Mouse (Mus musculus) forelimb bud, embryonic 11.5 days (tissue): ENCODE measurements around the gene BC025920.

Experiments
- DNase-seq: peaks from one replicate; pipeline ENCODE4 v3.0.0-alpha.2; 2012; ENCODE audit warnings: low read depth, low spot score

BC025920 gene

DNA sequence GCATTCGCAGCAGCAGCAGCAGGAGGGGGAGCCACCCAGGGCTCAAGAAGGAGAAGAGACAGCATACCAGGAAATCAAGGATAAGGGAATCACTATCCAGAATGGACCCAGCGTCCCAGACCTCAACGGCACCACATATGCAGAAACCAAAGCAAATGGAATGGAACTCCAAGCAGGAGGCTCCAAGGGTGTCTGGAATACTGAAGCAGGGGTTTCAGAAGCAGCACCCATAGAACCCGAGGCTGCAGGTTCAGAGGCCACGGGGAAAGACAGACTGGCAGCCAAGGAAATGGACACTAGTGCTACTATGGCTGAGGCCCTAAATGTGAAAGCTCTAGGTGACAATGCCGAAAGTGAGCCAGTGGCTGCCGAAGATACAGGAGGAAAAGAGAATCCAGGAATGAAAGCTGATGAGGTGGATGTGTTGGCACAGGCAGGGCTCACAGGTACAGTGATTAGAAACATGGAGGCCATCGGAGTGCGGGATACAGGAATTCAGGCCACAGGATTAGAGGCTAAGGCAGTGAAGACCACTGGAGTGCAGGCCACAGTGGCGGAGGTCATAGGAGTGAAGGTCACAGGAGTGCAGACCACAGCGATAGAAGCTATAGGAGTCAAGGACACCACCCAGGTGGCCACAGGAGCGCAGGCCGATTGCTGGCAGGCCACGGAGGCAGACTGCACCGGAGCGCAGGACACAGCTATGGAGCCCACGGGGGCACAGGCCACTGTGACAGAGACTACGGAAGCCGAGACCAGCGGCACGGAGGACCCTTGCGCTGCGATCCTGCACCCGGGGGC lies 36.8 kb downstream of the BC025920 start:
- no peak for DNase-seq

- peak; percentile 97 for DNase-seq
Observed at GRCm38 (mm10) chr10:81643449-81644055, 37.5 kb downstream of the BC025920 start.

- DNase-seq, result no peak
Observed at GRCm38 (mm10) chr10:81644162-81644561, 38.1 kb downstream of the BC025920 start.

DNA sequence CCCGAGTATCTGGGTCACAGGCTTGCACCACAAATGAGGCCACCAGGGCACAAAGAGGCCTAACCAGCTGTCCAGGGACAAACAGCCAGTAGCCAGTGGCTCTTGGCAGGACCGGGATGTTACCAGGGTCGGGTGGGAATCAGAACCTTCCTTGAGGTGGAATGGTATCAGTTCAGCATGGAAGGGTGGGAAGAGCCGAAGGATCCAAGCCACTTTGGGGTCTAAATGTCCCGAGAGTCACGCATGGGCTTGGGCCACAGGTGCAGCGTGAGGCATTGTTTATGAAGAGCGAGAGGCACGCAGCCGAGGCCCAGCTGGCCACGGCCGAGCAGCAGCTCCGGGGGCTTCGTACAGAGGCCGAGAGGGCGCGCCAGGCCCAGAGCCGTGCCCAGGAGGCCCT lies 38.6 kb downstream of the BC025920 start:
- no peak for DNase-seq

DNA sequence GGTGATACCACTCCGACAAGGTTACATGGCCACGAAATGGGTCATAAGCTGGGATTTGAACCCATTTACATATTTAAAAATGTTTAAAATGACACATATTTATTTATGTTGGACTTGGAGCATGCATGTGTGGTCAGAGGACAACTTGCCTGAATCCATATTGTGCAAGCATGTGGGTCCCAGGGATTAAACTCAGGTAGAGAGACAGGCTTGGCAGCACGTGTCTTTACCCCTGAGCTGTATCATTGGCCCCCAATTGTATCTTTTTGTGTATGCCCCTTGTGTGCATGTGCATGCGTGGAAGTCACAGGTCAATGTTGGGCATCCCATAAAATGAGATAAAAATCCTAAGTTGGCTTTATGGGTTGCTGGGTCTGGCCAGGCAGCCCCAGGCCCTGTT lies 39.3 kb downstream of the BC025920 start:
- DNase-seq, result no peak

- DNase-seq, result no peak
Observed at GRCm38 (mm10) chr10:81646015-81646555, 40.0 kb downstream of the BC025920 start.

DNA sequence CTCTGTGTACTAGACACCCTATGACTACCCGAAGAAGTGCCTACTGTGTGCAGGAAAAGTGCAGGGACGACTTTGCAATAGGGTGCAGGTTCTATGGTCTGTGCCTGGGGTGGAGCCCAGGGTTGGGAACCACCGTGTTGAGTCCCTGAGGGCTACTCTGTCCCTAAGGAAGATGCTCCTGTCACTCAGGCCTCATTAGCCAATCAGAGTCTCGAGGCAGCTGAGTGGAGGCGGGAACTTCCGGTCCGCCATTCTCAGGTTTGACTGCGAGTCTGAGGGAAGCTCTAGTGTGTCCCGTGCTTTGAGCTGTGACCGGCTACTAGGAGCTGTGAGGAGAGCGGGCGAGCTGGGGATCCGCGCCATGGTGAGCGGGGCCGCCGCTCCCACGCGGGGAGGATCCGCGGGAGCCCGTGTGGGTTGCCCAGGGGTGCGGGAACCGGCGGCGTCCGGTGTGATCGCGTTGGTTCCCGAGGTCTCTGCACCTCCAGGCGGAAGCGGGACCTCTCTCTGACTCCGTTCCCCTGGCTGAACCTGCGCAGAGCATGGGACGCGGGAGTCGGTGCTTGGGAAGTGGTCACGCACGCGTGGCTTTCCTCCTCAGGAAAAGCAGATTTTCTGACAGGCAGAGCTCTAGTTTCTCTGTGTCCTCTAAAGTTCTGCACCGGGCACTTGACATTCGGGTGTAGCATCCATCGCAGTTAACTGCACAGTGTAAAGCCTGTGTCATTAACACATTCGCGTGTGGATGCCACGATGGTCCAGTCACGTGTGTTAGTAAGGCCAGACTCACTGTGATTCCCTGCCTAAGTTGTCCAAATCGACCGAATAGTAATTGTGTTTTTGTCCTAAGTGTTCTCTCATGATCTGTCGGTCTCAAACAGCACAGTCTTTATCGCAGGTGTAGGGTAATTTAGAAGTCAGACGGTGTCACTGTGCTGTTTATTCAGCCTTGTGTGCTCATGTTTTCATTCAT lies 43.0 kb downstream of the BC025920 start, which contains the start of gene Gm10778:
Gm10778 (plus strand) TSS at position 257 of the 973 bp plus-strand sequence.
- DNase-seq, result peak; percentile 90

- DNase-seq, result no peak
Observed at GRCm38 (mm10) chr10:81655178-81655577, 49.1 kb downstream of the BC025920 start.

DNA sequence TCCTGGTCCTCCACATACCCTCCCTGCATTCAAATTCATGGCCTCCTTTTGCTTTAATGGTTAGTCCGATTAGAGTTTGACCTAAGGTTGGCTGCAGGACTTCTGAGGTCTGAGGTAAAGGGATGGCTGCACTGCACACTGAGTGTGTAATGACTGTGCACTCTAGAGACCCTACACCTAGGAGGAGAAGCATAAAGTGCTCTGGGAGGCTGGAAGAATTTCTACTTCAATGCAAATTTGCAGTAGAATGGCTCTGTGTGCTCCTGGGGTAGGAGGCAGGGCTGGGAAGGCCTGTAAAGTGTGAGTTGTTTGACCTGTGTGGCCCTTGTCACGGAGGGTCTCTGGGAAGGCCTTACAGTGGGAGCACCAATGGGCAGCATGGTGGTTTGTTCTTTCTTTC lies 50.1 kb downstream of the BC025920 start:
- no peak for DNase-seq
